Mouse (Mus musculus) left cerebral cortex, adult 9 months (tissue): Measurements from ENCODE around the gene Slc44a3.
A peak's percentile ranks its signal among the peaks of the same experiment; 100 is the strongest.

Source experiments
- DNase-seq, 2 experiments: peaks; one replicate each; pipeline ENCODE4 v3.0.0; 2022; ENCODE audit warnings: low spot score in 2 of 2

Slc44a3 gene

DNA sequence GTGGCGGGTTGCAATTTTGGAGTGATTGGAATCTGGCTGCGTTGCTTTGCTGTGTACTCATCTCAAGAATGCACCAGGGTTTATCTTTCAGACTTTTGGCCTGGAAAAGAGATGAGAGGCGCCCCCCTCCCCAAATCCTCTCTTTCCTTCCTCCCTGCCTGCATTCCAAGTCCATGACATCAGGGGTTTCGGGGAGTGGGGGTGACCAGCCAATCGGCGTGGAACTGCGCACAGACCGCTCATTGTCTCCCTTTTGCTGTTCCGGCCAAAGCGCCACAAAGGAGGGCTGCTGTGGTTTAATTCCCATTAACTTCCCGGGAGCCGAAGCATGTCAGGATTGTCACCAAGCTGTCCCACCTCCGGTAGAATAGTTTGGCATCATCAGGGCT lies 104.7 kb downstream of the Slc44a3 start:
- peak in 1 of 2 experiments; percentile 42 for DNase-seq

- DNase-seq, result peak in 1 of 2 experiments; percentile 55
Measured at GRCm38 (mm10) chr3:121426621-121427519, 105.3 kb downstream of the Slc44a3 start.

- DNase-seq, result peak in 1 of 2 experiments; percentile 73
Measured at GRCm38 (mm10) chr3:121425861-121426620, 106.2 kb downstream of the Slc44a3 start, which contains the start of gene Cnn3. Gene Cnn3 (plus strand): TSS chr3:121426497.

DNA sequence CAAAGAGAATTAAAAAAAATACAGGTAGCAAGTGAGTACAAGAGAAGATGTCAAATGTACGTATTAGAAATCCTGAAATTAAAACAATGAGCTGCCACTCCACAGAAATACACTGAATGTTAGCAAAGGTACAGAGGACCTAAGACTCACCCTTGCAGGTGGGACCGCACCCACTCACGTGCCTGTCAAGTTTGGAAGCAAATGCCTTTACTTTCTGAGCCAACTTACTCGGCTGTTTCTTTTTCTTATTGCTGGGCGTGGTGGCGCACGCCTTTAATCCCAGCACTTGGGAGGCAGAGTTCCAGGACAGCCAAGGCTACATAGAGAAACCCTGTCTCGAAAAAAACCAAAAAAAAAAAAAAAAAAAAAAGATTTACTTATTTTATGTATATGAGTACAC lies 109.8 kb downstream of the Slc44a3 start:
- no peak for DNase-seq

DNA sequence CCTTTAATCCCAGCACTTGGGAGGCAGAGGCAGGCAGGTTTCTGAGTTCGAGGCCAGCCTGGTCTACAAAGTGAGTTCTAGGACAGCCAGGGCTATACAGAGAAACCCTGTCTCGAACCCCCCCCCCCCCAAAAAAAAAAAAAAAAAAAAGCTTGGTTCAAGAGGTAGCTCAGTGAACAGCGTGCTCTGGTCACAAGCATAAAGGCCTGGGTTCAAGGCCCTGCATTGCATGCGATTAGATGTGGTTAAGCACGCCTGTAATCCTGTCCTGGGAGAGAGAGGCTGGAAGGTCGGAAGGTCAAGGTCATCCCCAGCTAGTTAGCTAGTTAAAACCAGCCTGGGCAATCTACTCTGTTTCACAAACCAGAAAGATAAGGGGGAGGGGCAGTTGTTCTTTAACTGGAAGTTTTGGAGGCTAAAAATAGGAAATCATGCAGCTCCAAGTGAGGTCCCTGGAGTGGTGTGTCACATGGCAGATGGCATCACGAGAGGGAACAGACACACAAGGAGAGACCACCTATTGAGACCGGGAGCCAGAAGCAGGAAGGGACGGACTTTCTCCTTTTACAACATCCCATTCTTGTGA lies 113.3 kb downstream of the Slc44a3 start:
- DNase-seq, result no peak

GRCm38 (mm10) chr3:121418251-121418601 lies 114.0 kb downstream of the Slc44a3 start:
- no peak for DNase-seq

GRCm38 (mm10) chr3:121417379-121418250 lies 114.6 kb downstream of the Slc44a3 start:
- no peak for DNase-seq

DNA sequence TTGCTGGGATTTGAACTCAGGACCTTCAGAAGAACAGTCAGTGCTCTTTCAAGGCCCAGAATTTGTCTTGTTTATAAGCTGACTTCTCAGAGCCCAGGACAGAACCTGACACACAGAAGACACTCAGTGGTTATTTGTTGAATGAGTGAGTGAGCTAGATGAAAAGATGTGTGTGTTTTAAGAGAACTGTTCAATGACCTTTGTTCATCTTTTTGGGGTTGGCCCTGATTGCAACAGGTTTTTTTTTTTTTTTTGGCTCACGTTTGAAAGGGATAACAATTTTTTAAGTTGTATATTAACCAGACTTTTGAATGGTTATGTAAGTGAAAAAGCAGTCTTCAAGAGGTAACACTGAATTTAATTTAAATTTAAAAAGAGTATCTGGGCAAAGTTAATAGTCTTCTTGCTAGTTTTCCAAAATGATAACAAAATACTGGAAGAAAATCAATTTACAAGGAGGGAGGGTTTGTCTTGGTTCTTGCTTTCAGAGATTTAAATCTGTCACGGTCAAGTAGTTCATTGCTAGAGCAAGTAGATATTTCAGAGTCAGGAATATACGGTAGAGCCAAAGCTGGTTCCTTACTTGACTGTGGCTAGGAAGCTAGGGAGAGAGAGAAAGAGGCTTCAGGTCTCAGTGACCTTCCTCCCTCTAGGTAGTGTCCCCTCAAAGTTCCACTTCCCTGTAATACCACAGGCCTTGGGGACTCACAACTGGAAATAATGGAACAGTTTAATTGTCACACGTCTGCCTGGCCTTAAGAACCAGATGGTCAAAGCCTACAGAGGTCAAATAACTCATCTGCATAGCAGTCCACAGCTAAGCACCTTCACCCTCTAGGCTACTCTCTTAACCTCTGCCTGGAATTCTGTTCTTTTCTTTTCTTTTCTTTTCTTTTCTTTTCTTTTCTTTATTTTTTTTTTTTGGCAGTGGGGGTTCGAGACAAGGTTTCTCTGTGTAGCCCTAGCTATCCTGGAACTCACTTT lies 115.7 kb downstream of the Slc44a3 start:
- no peak for DNase-seq

- no peak for DNase-seq
Measured at GRCm38 (mm10) chr3:121411450-121411849, 120.8 kb downstream of the Slc44a3 start.
